Comparison of ENCODE assay signal across 1 mouse cellular context in the genomic region with DNA sequence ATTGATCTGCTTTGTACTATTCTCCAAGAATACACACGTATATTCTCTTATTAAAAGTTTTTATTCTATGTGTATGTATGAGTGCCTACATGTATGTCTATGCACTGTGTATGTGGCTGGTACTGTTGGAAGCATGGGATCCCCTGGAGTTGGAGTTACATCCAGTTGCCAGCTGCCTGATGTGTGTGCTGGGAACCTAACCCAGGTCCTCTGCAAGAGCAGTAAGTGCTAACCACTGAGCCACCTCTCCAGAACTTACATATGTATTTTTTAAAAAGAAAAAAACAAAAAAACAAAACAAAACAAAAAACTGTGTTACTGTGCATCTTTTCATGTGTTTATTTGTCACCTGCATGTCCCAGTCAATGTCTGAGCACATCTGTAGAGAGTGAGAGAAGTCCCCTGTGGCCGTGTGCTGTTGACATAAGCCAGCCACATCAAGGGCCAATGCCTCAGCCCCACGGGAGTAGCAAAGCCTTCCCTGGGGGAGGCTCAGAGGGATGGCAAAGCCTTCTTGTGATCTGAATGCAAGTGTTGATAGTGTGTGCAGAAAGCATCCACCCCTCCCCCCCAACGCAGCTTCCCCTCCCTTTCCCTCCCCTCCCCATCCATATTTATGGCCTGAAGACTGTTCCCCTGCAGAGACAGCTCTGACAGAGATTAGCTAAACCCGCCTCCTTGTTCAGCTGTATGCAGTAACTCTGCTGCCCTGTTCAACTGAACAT.
TF ChIP-seq lines count a peak whose summit lies in the region.

No protein-coding gene starts in this region.

TF ChIP-seq in MEL, 35 proteins besides CTCF, POLR2A, EP300 and RAD21:
- TF ChIP-seq RCOR1 (IDR thresholded peaks at IDR 0.05; ENCODE audit: low read depth, low read length) = no peak
- TF ChIP-seq MAX (IDR thresholded peaks at IDR 0.05; ENCODE audit: low read length) = no peak
- no peak for TF ChIP-seq TCF12 (IDR thresholded peaks at IDR 0.05; ENCODE audit: low read depth, low read length)
- TF ChIP-seq SIN3A (IDR thresholded peaks at IDR 0.05; ENCODE audit: low read length) = no peak; the same call in 1 of the 2 replicates
- no peak for TF ChIP-seq USF2 (IDR thresholded peaks at IDR 0.05; ENCODE audit: borderline replicate concordance in 1 of 2, insufficient read depth in 1 of 2, low read depth in 1 of 2, low read length in 2 of 2)
- TF ChIP-seq USF1 (IDR thresholded peaks at IDR 0.05; ENCODE audit: low read depth, low read length) = no peak
- TF ChIP-seq MYC (IDR thresholded peaks at IDR 0.05; ENCODE audit: low read depth, low read length) = no peak
- TF ChIP-seq MYB (IDR thresholded peaks at IDR 0.05; ENCODE audit: low read depth, low read length) = no peak
- TF ChIP-seq MAZ (IDR thresholded peaks at IDR 0.05; ENCODE audit: low read depth, low read length) = no peak
- TF ChIP-seq ZC3H11A (IDR thresholded peaks at IDR 0.05; ENCODE audit: low read depth, low read length) = no peak
- no peak for TF ChIP-seq ZKSCAN1 (IDR thresholded peaks at IDR 0.05; ENCODE audit: low read depth, low read length)
- no peak for TF ChIP-seq ZNF384 (IDR thresholded peaks at IDR 0.05; ENCODE audit: low read depth, low read length)
